Mouse (Mus musculus): ENCODE data around the gene Pcbp3. TPM values are rescaled to one million over a fixed set of nuclear protein-coding genes. Genes with fewer than 3 reads are reported as not detected.

Pcbp3 gene
- polyA plus RNA-seq, 1 experiment from 2014 or later = 12.6 TPM

DNA sequence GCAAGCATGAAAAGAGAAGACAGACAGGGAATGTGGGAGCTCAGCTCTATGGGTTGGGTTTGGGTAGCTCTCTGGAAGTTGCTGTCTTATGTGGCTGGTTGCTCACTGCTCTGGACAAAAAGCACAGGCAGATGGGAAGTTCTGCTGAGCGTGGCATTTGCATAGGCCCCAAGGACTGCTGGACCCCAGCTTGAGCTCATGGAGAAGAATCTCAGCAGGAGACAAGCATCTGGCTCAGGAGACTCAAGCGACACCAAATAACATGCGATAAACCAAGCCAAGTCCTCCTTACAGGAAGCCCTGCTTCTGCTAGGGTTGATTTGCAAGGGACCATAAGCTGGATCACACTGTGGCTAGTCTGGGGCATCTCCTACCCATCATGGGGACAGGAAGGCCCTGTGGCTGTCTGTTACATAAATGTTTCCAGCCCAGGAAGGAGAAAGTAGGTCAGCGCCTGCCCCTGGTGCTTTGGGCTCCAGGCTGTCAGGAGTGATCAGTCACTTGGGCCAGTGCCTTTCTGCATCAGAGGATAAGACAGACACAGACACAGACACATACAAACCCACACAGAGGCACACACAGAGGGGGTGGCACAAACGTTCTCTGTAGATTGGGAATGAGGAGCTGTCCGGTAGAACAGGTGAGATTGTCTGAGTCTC is 159.7 kb downstream of the Pcbp3 start:
- no peak overlapping the region for H3K4me3 ChIP-seq
- peaks cover 27% of the 10 kb centered on the region for H3K4me1 ChIP-seq (replicated peaks)
- H3K27me3 ChIP-seq (replicated peaks) = no peaks in the 10 kb centered on the region
- no peak for ATAC-seq (ENCODE audit: insufficient number of reproducible peaks, low FRiP score)
- no peaks in the 10 kb centered on the region for H3K36me3 ChIP-seq
- no peak overlapping the region for H3K27ac ChIP-seq (ENCODE audit: poor library complexity, severe bottlenecking)
- 66% methylated on average over 6 of the region's 6 CpGs for WGBS
- no peak overlapping the region for H3K4me2 ChIP-seq
- H3K9me3 ChIP-seq (replicated peaks) = no peaks in the 10 kb centered on the region
- no peak overlapping the region for H3K9ac ChIP-seq

DNA sequence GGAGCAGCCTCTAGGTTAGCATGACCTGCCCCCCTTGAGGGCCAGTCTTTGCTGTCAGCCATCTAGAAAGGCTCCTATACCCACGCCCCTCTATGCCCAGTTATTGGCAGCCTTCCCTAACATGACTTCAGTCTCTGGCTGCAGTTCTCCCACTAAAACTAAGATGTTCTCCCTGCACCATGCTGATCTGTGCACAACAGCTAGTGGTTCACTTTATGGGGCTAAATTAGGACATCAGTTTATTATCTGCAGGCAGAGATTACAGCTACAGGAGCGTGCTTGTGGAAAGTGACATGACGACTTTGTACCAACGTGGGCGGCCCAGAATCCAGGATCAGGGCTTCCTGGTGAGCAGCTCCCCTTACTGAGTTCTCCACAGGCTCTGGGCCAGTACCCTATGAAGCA is 160.4 kb downstream of the Pcbp3 start:
- peaks cover 29% of the 10 kb centered on the region for H3K4me1 ChIP-seq (replicated peaks)
- H3K27ac ChIP-seq (ENCODE audit: poor library complexity, severe bottlenecking) = no peak overlapping the region
- H3K9ac ChIP-seq = no peak overlapping the region
- H3K4me2 ChIP-seq = no peak overlapping the region
- no peaks in the 10 kb centered on the region for H3K9me3 ChIP-seq (replicated peaks)
- WGBS = 46% methylated on average over 5 of the region's 5 CpGs
- H3K36me3 ChIP-seq = no peaks in the 10 kb centered on the region
- no peaks in the 10 kb centered on the region for H3K27me3 ChIP-seq (replicated peaks)
- no peak overlapping the region for H3K4me3 ChIP-seq
- no peak for ATAC-seq (ENCODE audit: insufficient number of reproducible peaks, low FRiP score)

GRCm38 (mm10) chr10:76798751-76799585 is 162.7 kb downstream of the Pcbp3 start:
- Histone ChIP-seq H3K9ac (no peak overlapping the region), H3K27ac (ENCODE audit: poor library complexity, severe bottlenecking) (no peak overlapping the region), H3K4me1 (replicated peaks) (peaks cover 31% of the 10 kb centered on the region), H3K27me3 (replicated peaks) (peaks cover 3% of the 10 kb centered on the region; the same call in 1 of the 2 replicates), H3K36me3 (no peaks in the 10 kb centered on the region), H3K9me3 (replicated peaks) (no peaks in the 10 kb centered on the region), H3K4me3 (no peak overlapping the region), H3K4me2 (no peak overlapping the region)
- WGBS = 72% methylated on average over 16 of the region's 17 CpGs
- ATAC-seq (ENCODE audit: insufficient number of reproducible peaks, low FRiP score) = no peak

- WGBS = 88% methylated on average over 3 of the region's 3 CpGs
- Histone ChIP-seq H3K4me2 (no peak overlapping the region), H3K27ac (ENCODE audit: poor library complexity, severe bottlenecking) (no peak overlapping the region), H3K9ac (no peak overlapping the region), H3K36me3 (no peaks in the 10 kb centered on the region), H3K9me3 (replicated peaks) (no peaks in the 10 kb centered on the region), H3K27me3 (replicated peaks) (peaks cover 3% of the 10 kb centered on the region; the same call in 1 of the 2 replicates), H3K4me3 (no peak overlapping the region), H3K4me1 (replicated peaks) (peaks cover 11% of the 10 kb centered on the region)
- ATAC-seq (ENCODE audit: insufficient number of reproducible peaks, low FRiP score) = no peak
Observed at GRCm38 (mm10) chr10:76794102-76794501, 167.6 kb downstream of the Pcbp3 start.

DNA sequence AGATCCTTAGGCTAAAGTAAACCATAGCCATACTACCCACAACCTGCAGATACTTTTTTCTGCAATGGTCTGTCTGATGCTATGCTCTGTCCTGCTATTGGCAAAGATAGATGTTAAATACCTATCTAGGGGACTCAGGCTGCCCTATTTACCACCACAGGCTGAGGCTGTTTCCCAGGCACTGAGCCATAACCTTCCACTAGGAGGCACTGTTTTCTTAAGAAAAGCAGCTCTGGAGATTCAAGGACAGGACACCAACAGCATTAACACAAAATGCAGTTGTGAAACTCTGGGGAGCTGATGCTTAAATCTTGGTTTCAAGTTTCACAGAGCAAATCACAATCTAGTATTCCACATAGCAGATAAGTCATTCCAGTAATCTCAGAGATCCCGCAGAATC is 170.2 kb downstream of the Pcbp3 start:
- 46% methylated on average over 1 of the region's 1 CpGs for WGBS
- Histone ChIP-seq H3K4me3 (no peak overlapping the region), H3K27ac (ENCODE audit: poor library complexity, severe bottlenecking) (no peak overlapping the region), H3K4me2 (no peak overlapping the region), H3K4me1 (replicated peaks) (0 out of 2 replicates have a peak, but pooled peaks cover 4% of the 10 kb centered on the region), H3K36me3 (no peaks in the 10 kb centered on the region), H3K9me3 (replicated peaks) (no peaks in the 10 kb centered on the region), H3K27me3 (replicated peaks) (peaks cover 3% of the 10 kb centered on the region; the same call in 1 of the 2 replicates), H3K9ac (no peak overlapping the region)
- no peak for ATAC-seq (ENCODE audit: insufficient number of reproducible peaks, low FRiP score)

DNA sequence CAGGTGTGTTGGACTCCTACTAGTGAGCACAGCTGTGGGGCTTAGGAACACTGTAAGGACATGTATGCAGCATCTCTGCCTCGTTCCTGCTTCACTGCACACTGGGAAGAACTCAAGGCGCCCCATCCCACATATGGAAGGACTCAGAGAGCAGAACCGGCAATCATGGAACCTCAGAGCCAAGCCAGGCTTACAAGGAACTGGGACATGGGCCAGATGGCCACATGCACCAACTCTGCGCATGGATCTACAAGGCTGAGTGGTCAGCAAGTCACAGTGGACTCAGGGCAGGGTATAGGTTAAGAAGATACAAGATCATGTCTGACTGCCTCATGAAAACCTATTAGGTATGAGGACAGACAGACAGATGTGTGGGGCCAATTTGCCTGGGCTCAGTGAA is 171.8 kb downstream of the Pcbp3 start:
- H3K4me1 ChIP-seq (replicated peaks) = no peaks in the 10 kb centered on the region
- H3K9me3 ChIP-seq (replicated peaks) = no peaks in the 10 kb centered on the region
- H3K36me3 ChIP-seq = no peaks in the 10 kb centered on the region
- no peak overlapping the region for H3K4me3 ChIP-seq
- no peak overlapping the region for H3K4me2 ChIP-seq
- no peak for ATAC-seq (ENCODE audit: insufficient number of reproducible peaks, low FRiP score)
- WGBS = 88% methylated on average over 4 of the region's 4 CpGs
- H3K27me3 ChIP-seq (replicated peaks) = peaks cover 3% of the 10 kb centered on the region; the same call in 1 of the 2 replicates
- H3K9ac ChIP-seq = no peak overlapping the region
- no peak overlapping the region for H3K27ac ChIP-seq (ENCODE audit: poor library complexity, severe bottlenecking)

- 73% methylated on average over 6 of the region's 6 CpGs for WGBS
- no peaks in the 10 kb centered on the region for H3K4me1 ChIP-seq (replicated peaks)
- H3K4me3 ChIP-seq = no peak overlapping the region
- no peaks in the 10 kb centered on the region for H3K36me3 ChIP-seq
- H3K4me2 ChIP-seq = no peak overlapping the region
- H3K27ac ChIP-seq (ENCODE audit: poor library complexity, severe bottlenecking) = no peak overlapping the region
- H3K9me3 ChIP-seq (replicated peaks) = no peaks in the 10 kb centered on the region
- ATAC-seq (ENCODE audit: insufficient number of reproducible peaks, low FRiP score) = no peak
- H3K9ac ChIP-seq = no peak overlapping the region
- H3K27me3 ChIP-seq (replicated peaks) = no peaks in the 10 kb centered on the region
Observed at GRCm38 (mm10) chr10:76785312-76785711, 176.4 kb downstream of the Pcbp3 start.

DNA sequence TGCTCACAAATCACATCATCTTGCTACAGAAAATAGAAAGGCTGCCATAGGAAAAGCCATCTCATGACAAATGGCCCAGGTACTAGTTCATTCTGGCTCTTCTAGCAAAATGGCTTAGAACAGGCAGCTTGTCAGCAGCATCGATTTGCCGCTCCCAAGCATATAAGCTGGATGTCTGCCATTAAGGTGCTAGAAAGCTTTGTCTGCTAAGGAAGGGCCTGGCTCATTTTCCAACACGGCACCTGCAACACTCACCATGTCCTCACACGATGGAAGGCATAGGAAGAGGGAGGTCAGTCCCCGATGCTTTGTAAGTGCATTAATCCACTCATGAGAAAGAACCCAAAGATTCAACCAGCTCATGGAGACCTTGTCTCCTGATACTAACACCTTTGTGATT is 182.5 kb downstream of the Pcbp3 start:
- WGBS = 92% methylated on average over 5 of the region's 5 CpGs
- H3K9me3 ChIP-seq (replicated peaks) = no peaks in the 10 kb centered on the region
- no peak overlapping the region for H3K27ac ChIP-seq (ENCODE audit: poor library complexity, severe bottlenecking)
- no peak overlapping the region for H3K9ac ChIP-seq
- H3K27me3 ChIP-seq (replicated peaks) = no peaks in the 10 kb centered on the region
- H3K4me1 ChIP-seq (replicated peaks) = no peaks in the 10 kb centered on the region
- no peak overlapping the region for H3K4me2 ChIP-seq
- no peaks in the 10 kb centered on the region for H3K36me3 ChIP-seq
- H3K4me3 ChIP-seq = no peak overlapping the region
- no peak for ATAC-seq (ENCODE audit: insufficient number of reproducible peaks, low FRiP score)

DNA sequence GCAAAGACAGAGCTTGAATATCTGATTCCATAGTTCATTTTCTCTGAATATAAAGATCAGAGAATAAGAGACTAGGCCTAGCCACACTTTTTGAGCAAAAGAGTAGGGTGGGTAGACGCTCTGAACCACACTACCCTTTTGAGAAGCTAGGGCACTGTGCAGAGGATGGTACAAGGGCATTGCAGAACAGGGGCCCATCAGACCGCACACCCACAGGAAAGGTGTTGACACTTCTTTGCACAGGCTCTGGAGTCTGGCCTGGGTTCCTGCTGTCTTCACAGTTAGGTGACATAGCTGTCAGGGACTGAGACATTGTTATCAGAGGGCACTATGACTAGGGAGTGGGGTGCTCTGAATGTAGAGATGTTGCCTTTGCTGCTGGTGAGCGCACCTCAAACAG is 190.1 kb downstream of the Pcbp3 start:
- Histone ChIP-seq H3K4me3 (no peak overlapping the region), H3K9me3 (replicated peaks) (peaks cover 3% of the 10 kb centered on the region; the same call in 1 of the 2 replicates), H3K27me3 (replicated peaks) (no peaks in the 10 kb centered on the region), H3K4me2 (no peak overlapping the region), H3K27ac (ENCODE audit: poor library complexity, severe bottlenecking) (no peak overlapping the region), H3K36me3 (no peaks in the 10 kb centered on the region), H3K9ac (no peak overlapping the region), H3K4me1 (replicated peaks) (peaks cover 10% of the 10 kb centered on the region)
- WGBS = 60% methylated on average over 3 of the region's 3 CpGs
- ATAC-seq (ENCODE audit: insufficient number of reproducible peaks, low FRiP score) = no peak

DNA sequence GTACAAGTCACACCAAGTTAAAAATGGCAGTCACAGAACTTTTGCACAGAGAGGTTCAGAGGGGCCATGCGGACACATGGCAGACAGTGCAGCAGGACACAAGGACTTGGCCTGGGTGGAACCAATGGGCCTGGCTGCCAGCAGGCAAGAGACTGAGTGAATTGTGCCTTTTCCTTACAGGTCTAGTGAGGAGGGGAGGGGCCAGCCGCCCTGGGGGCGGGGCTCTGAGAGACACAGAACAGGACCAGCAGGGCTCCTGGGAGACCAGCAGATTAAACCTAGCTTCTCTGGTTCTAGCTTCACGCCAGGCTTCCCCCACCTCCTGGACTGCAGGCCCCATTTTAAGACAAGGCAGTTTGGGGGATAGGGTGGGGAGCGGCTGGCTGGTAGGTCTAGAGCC is 190.6 kb downstream of the Pcbp3 start:
- 46% methylated on average over 5 of the region's 5 CpGs for WGBS
- H3K27ac ChIP-seq (ENCODE audit: poor library complexity, severe bottlenecking) = no peak overlapping the region
- H3K9ac ChIP-seq = no peak overlapping the region
- H3K4me2 ChIP-seq = no peak overlapping the region
- peaks cover 10% of the 10 kb centered on the region for H3K4me1 ChIP-seq (replicated peaks)
- H3K9me3 ChIP-seq (replicated peaks) = peaks cover 3% of the 10 kb centered on the region; the same call in 1 of the 2 replicates
- no peak overlapping the region for H3K4me3 ChIP-seq
- H3K36me3 ChIP-seq = no peaks in the 10 kb centered on the region
- no peak for ATAC-seq (ENCODE audit: insufficient number of reproducible peaks, low FRiP score)
- H3K27me3 ChIP-seq (replicated peaks) = no peaks in the 10 kb centered on the region

DNA sequence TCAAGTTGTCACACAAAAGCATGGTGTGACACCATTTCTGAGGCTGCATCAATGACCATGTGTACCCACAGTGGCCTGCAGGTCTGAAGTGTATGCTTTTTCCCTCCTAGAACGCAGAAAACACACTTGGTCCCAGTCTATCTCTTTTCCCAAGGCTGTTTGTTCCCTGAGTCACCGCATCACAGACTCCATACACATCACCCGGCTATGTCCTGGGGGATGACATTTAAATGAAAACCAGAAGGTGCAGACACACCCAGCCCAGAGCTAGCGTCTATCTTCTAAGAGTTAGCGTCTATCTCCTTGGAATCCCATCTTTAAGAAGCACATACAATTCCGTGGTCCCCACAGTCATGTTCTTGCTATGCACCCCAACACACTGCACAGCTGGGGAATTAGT is 192.1 kb downstream of the Pcbp3 start:
- Histone ChIP-seq H3K27me3 (replicated peaks) (no peaks in the 10 kb centered on the region), H3K9me3 (replicated peaks) (peaks cover 3% of the 10 kb centered on the region; the same call in 1 of the 2 replicates), H3K27ac (ENCODE audit: poor library complexity, severe bottlenecking) (no peak overlapping the region), H3K4me3 (no peak overlapping the region), H3K9ac (no peak overlapping the region), H3K4me2 (no peak overlapping the region), H3K4me1 (replicated peaks) (peaks cover 10% of the 10 kb centered on the region), H3K36me3 (no peaks in the 10 kb centered on the region)
- 83% methylated on average over 6 of the region's 6 CpGs for WGBS
- no peak for ATAC-seq (ENCODE audit: insufficient number of reproducible peaks, low FRiP score)

Data from heart, embryonic 12.5 days (tissue).